Mouse (Mus musculus) liver, adult 2 months (tissue): ENCODE data around the gene Mrps27.

Experiments
- CTCF ChIP-seq: fragments of 200-500 bp; IDR thresholded peaks from 2 replicates; pipeline ENCODE4 v1.5.1; 2011; ENCODE audit warnings: low read depth, low read length, control low read depth
- POLR2A ChIP-seq: fragments of 200-500 bp; IDR thresholded peaks from 2 replicates; pipeline ENCODE4 v1.6.1; 2011; ENCODE audit warnings: low read length, control low read depth; ENCODE audit not compliant: insufficient read depth; ENCODE audit errors: extremely low read depth

- TF ChIP-seq CTCF (no peak), POLR2A (no peak)
Observed at GRCm38 (mm10) chr13:99387901-99388811, 43.6 kb downstream of the Mrps27 start.
